Mouse (Mus musculus): ENCODE measurements around the gene Vill.

Vill gene

DNA sequence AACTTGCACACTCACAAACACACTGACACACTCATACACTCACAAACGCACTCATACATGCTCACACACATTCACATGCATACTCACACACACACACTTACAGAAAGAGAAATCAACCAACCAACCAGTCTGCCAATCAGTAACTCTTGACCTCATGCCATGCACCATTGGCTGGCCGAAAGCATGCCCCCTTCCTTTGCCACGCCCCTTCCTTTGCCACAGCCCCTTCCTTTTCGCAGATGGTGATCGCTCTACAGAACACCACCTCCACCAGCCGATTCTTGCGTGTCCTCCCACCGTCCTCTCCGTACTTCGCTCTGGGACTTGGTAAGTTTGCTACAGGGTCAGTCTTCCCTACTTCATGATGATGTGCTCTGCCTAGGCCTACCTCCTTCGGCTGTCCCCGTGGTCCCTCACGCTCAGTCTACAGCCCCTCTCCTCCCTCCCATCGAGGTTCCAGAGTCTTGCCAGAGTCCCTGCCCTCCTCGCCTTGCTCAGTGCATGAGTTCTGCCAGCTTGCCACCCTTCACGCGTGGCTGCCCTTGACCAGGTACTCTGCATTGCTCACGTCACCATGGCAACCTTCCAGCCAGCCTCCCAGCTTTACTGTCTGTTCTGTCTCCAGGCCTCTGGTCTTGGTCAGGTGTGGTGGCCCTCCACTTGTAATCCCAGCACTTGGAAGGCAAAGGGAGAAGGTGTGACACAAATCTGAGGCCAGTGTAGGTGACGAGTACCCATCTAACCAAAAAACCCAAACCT, 67.0 kb downstream of the Vill start:
- DNase-seq = peak in 1 of 2 experiments; percentile 41

DNA sequence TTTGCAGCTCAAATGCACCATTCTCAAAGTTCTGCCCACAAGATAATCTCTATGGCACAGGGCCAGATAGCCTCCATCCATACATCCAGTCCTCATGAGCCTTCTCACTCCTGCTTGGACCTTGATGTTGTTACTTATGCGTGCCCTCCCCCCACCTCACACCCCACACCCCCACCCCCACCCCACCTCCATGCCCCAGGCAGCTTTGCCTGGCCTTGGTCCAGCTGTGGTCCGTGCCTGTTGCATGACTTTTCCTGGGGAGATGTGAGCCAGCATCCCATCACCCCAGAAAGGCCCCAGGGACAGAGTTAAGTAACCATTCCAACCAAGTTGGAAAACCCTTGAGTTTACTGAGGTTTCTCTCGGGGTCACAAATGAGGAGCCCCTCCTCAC, 67.6 kb downstream of the Vill start:
- DNase-seq = no peak
